Mouse (Mus musculus): ENCODE measurements around the gene Eef1akmt2. TPM values are rescaled to one million over a fixed set of nuclear protein-coding genes. Genes with fewer than 3 reads are reported as not detected.

The Eef1akmt2 gene
- total and polyA plus RNA-seq, 2 experiments from 2014 or later = 77.3 to 86.1 TPM

DNA sequence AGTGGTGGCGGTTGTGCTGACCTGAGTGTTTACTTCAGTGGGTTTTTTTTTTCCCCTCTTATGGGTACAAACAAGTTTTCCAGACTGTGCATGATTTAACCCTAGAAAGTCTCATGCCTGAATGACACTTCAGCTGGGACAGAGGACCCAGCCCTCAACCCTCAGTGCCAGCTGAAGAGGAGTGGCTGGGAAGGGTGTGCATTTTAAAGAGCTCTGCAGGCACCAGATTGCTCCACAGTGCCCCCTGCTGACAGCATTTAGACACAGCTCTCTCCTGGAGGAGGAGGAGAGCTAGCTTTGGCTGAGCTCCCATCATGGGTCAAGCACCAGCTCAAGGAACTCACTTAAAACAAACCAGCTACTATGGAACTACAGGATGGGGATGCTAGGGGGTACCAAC is 41.6 kb downstream of the Eef1akmt2 start:
- H3K9me3 ChIP-seq (ENCODE audit: low read length) = no peaks in the 10 kb centered on the region
- ATAC-seq (peak; percentile 52; the same call in 1 of the 2 replicates), DNase-seq (peak; percentile 92)
- peak; percentile 89 for TF ChIP-seq CTCF (IDR thresholded peaks at IDR 0.05; ENCODE audit: low read depth)
- H3K27ac ChIP-seq (ENCODE audit: low read depth, low read length) = no peak overlapping the region
- WGBS = 56% methylated on average over 1 of the region's 1 CpGs
- H3K4me3 ChIP-seq (ENCODE audit: low read depth, low read length) = no peak overlapping the region
- peak overlapping the region; percentile 18 for H3K4me2 ChIP-seq (ENCODE audit: low read depth)
- H3K36me3 ChIP-seq (ENCODE audit: insufficient read depth) = no peaks in the 10 kb centered on the region
- peaks cover 18% of the 10 kb centered on the region for H3K4me1 ChIP-seq (ENCODE audit: insufficient read depth)
- no peak overlapping the region for H3K9ac ChIP-seq
- H3K27me3 ChIP-seq (ENCODE audit: insufficient read depth, low read length) = no peaks in the 10 kb centered on the region

DNA sequence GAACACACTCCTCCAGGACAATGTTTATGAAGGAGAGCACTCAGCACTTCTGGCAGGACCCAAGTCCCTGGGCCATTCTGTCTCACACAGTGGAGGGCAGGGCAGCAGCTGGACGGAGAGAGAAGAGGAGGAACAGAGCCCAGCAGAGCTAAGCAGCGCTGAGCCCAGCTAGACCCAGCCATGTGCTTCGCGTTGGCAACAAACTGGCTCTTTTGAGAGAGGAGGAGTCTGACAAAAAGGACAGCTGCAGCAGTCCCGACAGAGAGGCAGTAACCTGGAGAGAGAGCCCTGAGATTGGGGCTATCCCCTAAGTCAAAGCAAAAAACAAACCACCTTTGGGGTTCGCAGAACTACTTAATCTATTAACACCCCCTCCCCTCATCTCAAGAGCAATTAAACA is 42.1 kb downstream of the Eef1akmt2 start:
- TF ChIP-seq CTCF (IDR thresholded peaks at IDR 0.05; ENCODE audit: low read depth) = no peak
- Histone ChIP-seq H3K4me2 (ENCODE audit: low read depth) (peak overlapping the region; percentile 18; the same call in 1 of the 2 replicates), H3K27me3 (ENCODE audit: insufficient read depth, low read length) (no peaks in the 10 kb centered on the region), H3K9ac (no peak overlapping the region), H3K27ac (ENCODE audit: low read depth, low read length) (no peak overlapping the region), H3K4me3 (ENCODE audit: low read depth, low read length) (no peak overlapping the region), H3K9me3 (ENCODE audit: low read length) (no peaks in the 10 kb centered on the region), H3K4me1 (ENCODE audit: insufficient read depth) (peaks cover 23% of the 10 kb centered on the region), H3K36me3 (ENCODE audit: insufficient read depth) (no peaks in the 10 kb centered on the region)
- ATAC-seq (no peak), DNase-seq (no peak)
- WGBS = 15% methylated on average over 6 of the region's 6 CpGs

- no peak for TF ChIP-seq CTCF (IDR thresholded peaks at IDR 0.05; ENCODE audit: low read depth)
- Histone ChIP-seq H3K27ac (ENCODE audit: low read depth, low read length) (no peak overlapping the region), H3K36me3 (ENCODE audit: insufficient read depth) (no peaks in the 10 kb centered on the region), H3K4me1 (ENCODE audit: insufficient read depth) (peaks cover 23% of the 10 kb centered on the region), H3K9me3 (ENCODE audit: low read length) (no peaks in the 10 kb centered on the region), H3K4me2 (ENCODE audit: low read depth) (peak overlapping the region; percentile 21; the same call in 1 of the 2 replicates), H3K4me3 (ENCODE audit: low read depth, low read length) (no peak overlapping the region), H3K27me3 (ENCODE audit: insufficient read depth, low read length) (no peaks in the 10 kb centered on the region), H3K9ac (0 out of 2 replicates have a peak overlapping the region, but pooled peaks have one; percentile 7)
- 18% methylated on average over 6 of the region's 6 CpGs for WGBS
- DNase-seq (no peak), ATAC-seq (no peak)
These were observed 42.8 kb downstream of the Eef1akmt2 start for GRCm38 (mm10) chr7:132809721-132810120.

DNA sequence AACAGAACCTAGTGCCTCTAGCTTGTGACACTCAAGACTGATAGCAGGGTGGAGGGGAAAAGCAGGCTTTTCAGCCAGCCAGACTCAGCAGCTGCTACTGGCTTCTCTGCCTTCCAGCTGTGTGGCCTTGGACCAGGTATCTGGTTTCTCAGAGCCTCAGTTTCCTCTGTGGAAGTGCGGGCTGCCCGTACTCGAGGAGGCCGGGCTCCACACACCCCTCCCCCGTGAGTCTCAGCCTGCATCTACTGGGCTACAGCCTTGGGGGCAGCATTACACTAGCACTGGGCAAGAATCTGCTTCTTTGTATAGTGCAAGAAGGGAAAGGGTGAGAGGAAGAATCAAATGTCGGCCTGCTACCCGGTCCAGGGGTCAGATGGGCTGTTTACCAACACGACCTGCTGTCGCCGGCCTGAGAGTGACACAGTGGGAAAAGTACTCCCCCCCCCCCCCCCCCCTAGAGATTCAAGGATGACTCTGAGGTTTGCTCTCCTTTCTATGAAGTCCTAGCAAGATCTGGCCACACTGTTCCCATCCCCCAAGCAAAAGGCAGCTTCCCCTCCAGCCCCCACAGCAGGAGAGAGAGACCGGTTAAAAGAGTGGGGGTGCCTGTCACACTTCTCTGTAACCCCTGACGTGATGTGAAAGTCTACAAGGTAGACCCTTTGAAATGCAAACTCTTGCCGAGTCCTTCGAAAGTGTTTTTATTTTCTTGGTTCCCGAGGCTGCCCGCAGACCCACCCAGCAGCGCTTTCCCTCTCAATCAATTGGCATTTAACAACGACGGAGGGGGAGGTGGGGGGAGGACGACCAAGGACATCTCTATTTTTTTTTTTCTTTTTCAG is 43.4 kb downstream of the Eef1akmt2 start:
- no peak overlapping the region for H3K4me3 ChIP-seq (ENCODE audit: low read depth, low read length)
- H3K36me3 ChIP-seq (ENCODE audit: insufficient read depth) = no peaks in the 10 kb centered on the region
- 4% methylated on average over 20 of the region's 20 CpGs for WGBS
- no peaks in the 10 kb centered on the region for H3K9me3 ChIP-seq (ENCODE audit: low read length)
- H3K27me3 ChIP-seq (ENCODE audit: insufficient read depth, low read length) = no peaks in the 10 kb centered on the region
- H3K27ac ChIP-seq (ENCODE audit: low read depth, low read length) = peak overlapping the region; percentile 59
- ATAC-seq (no peak), DNase-seq (no peak)
- H3K4me2 ChIP-seq (ENCODE audit: low read depth) = peak overlapping the region; percentile 21; the same call in 1 of the 2 replicates
- H3K4me1 ChIP-seq (ENCODE audit: insufficient read depth) = peaks cover 23% of the 10 kb centered on the region
- TF ChIP-seq CTCF (IDR thresholded peaks at IDR 0.05; ENCODE audit: low read depth) = peak; percentile 24; the same call in 1 of the 2 replicates
- 0 out of 2 replicates have a peak overlapping the region, but pooled peaks have one; percentile 3 for H3K9ac ChIP-seq

DNA sequence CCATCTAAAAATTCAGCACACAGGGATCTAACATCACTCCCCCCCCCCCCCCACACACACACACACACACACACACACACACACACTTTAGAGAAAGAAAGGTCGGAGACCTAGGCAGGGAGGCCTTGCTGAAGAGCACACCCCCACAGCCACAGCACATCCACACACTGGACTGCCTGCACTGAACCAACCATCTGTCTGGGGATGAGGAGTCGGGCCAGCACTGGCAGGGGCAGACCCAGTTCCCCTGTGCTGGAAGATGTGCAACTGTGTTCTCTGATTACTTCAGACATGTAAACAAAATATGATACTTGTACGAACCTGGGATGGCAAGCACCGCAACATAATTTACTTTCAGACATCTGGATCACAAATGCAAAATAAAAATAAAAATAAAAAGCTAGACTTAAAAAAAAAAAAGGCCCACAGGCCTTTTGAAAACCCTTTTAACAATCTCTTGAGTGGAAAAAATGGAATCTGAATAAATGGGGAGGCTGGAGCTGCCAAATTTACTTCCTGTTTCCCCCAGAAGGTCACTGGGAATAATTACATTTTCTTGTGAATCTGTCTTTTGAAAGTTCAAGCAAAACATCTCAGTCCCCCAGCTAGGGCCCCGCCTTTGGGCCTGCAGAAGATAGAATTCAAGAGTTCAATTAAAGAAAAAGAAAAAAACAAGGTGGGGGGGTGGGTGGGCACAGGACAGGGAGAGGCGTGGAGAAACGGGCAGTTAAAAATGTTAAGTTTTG is 44.2 kb downstream of the Eef1akmt2 start:
- Histone ChIP-seq H3K9me3 (ENCODE audit: low read length) (no peaks in the 10 kb centered on the region), H3K27ac (ENCODE audit: low read depth, low read length) (peak overlapping the region; percentile 59), H3K9ac (0 out of 2 replicates have a peak overlapping the region, but pooled peaks have one; percentile 3), H3K27me3 (ENCODE audit: insufficient read depth, low read length) (no peaks in the 10 kb centered on the region), H3K4me1 (ENCODE audit: insufficient read depth) (peaks cover 23% of the 10 kb centered on the region), H3K4me3 (ENCODE audit: low read depth, low read length) (no peak overlapping the region), H3K36me3 (ENCODE audit: insufficient read depth) (no peaks in the 10 kb centered on the region), H3K4me2 (ENCODE audit: low read depth) (no peak overlapping the region)
- no peak for TF ChIP-seq CTCF (IDR thresholded peaks at IDR 0.05; ENCODE audit: low read depth)
- DNase-seq (no peak), ATAC-seq (no peak)
- WGBS = 37% methylated on average over 7 of the region's 7 CpGs

GRCm38 (mm10) chr7:132806926-132807857 is 45.3 kb downstream of the Eef1akmt2 start:
- ATAC-seq (no peak), DNase-seq (no peak)
- Histone ChIP-seq H3K9me3 (ENCODE audit: low read length) (no peaks in the 10 kb centered on the region), H3K36me3 (ENCODE audit: insufficient read depth) (no peaks in the 10 kb centered on the region), H3K9ac (no peak overlapping the region), H3K4me1 (ENCODE audit: insufficient read depth) (peaks cover 23% of the 10 kb centered on the region), H3K27ac (ENCODE audit: low read depth, low read length) (no peak overlapping the region), H3K4me2 (ENCODE audit: low read depth) (no peak overlapping the region), H3K27me3 (ENCODE audit: insufficient read depth, low read length) (no peaks in the 10 kb centered on the region), H3K4me3 (ENCODE audit: low read depth, low read length) (no peak overlapping the region)
- TF ChIP-seq CTCF (IDR thresholded peaks at IDR 0.05; ENCODE audit: low read depth) = no peak
- 51% methylated on average over 13 of the region's 13 CpGs for WGBS
